Mouse (Mus musculus) spleen, adult 12 weeks (tissue): ENCODE results near the gene Nufip2.

Experiments
- DNase-seq: peaks from one replicate; pipeline ENCODE4 v3.0.0; 2022; ENCODE audit warnings: low spot score

Nufip2 gene

GRCm38 (mm10) chr11:77771879-77772713, 86.1 kb downstream of the Nufip2 start:
- no peak for DNase-seq

- no peak for DNase-seq
These were observed 89.9 kb downstream of the Nufip2 start for GRCm38 (mm10) chr11:77775701-77776400.

- no peak for DNase-seq
These were observed 91.5 kb downstream of the Nufip2 start for GRCm38 (mm10) chr11:77777436-77777835.

- no peak for DNase-seq
These were observed 92.0 kb downstream of the Nufip2 start for GRCm38 (mm10) chr11:77777937-77778336.

- DNase-seq = no peak
These were observed 93.3 kb downstream of the Nufip2 start for GRCm38 (mm10) chr11:77779240-77779639.

GRCm38 (mm10) chr11:77781088-77781487, 95.1 kb downstream of the Nufip2 start:
- no peak for DNase-seq

GRCm38 (mm10) chr11:77782104-77782815, 96.3 kb downstream of the Nufip2 start:
- DNase-seq = no peak

GRCm38 (mm10) chr11:77783211-77783746, 97.3 kb downstream of the Nufip2 start:
- DNase-seq = no peak

- DNase-seq = no peak
These were observed 98.0 kb downstream of the Nufip2 start for GRCm38 (mm10) chr11:77783747-77784646.

GRCm38 (mm10) chr11:77784894-77785293, 98.9 kb downstream of the Nufip2 start:
- no peak for DNase-seq

- no peak for DNase-seq
These were observed 99.4 kb downstream of the Nufip2 start for GRCm38 (mm10) chr11:77785396-77785767.

- no peak for DNase-seq
These were observed 100.0 kb downstream of the Nufip2 start for GRCm38 (mm10) chr11:77785768-77786561.

- DNase-seq = no peak
These were observed 101.8 kb downstream of the Nufip2 start, which contains the start of gene Gm10277 for GRCm38 (mm10) chr11:77787707-77788106. Gene Gm10277, minus strand, starts transcription at chr11:77787747.

GRCm38 (mm10) chr11:77789512-77789911, 103.6 kb downstream of the Nufip2 start:
- DNase-seq = no peak

GRCm38 (mm10) chr11:77790286-77790685, 104.3 kb downstream of the Nufip2 start:
- DNase-seq = no peak

GRCm38 (mm10) chr11:77791241-77791727, 105.3 kb downstream of the Nufip2 start:
- DNase-seq = no peak
